Mouse (Mus musculus): ENCODE measurements around the gene Sept10. TPM values are rescaled to one million over a fixed set of nuclear protein-coding genes. Genes with fewer than 3 reads are reported as not detected.

Sept10 gene
- 15.4 and 17.0 TPM in 2 replicates for polyA plus RNA-seq (2015; fragmentation: Nextera tagmentation; extraction: Ambion mirVana)

DNA sequence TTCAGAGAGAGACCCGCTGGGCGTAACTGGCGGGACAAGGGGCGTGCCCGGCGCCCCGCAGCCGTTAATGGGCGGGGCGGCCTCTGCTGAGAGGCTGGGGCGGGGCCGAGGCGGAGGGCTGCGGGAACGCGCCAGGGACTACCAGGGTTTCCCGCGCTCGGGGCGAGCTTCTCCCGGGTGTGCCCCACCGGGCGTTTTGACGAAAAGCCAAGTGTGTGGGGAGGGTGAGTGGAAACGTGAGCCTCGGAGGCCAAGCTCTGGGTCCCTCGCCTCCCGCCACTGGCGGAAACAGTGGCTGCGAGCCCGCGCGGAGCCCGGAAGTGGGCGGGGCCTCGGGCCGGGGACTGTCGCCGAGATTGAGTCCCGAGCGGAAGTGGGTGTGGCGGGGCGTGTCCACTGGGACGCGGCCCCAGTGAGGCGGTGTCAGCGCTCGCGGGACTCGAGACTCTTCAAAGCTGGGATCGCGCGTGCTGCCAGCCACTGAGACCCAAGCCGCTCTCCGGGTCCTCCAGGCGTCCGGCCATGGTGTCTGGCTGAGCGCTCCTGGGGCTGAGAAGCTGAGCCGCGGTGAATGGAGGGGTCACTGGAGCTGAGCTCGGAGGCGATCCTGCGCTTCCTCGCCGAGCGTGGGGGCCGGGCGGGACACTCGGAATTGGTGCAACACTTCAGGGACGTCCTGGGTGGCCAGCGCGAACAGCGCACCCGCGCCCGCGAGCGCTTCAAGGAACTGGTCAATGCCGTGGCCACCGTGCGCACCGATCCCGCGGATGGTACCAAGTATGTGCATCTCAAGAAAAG lies at the start of gene Sept10, which contains the start of gene Sowahc:
Gene Sept10, minus strand, starts transcription at position 375 of the 798 bp plus-strand sequence.
Gene Sowahc, plus strand, starts transcription at position 481 of the 798 bp plus-strand sequence.
- ATAC-seq (ENCODE audit: low FRiP score, low read depth): peak; percentile 98
- Histone ChIP-seq H3K36me3 (no peaks in the 10 kb centered on the region), H3K4me2 (peak within 1 kb of the TSS; percentile 97), H3K27ac (replicated peaks) (peak within 1 kb of the TSS; percentile 98), H3K27me3 (no peaks in the 10 kb centered on the region), H3K4me1 (replicated peaks) (peaks cover 25% of the 10 kb centered on the region), H3K9me3 (no peaks in the 10 kb centered on the region), H3K9ac (peak within 1 kb of the TSS; percentile 94), H3K4me3 (peak within 1 kb of the TSS; percentile 99)
- WGBS: under 1% methylated on average over 82 of the region's 84 CpGs

GRCm38 (mm10) chr10:59268754-59269153 lies 47.1 kb upstream of the Sept10 start:
- ATAC-seq (ENCODE audit: low FRiP score, low read depth): no peak
- Histone ChIP-seq H3K36me3 (no peaks in the 10 kb centered on the region), H3K4me2 (no peak overlapping the region), H3K4me1 (replicated peaks) (no peaks in the 10 kb centered on the region), H3K27me3 (no peaks in the 10 kb centered on the region), H3K9ac (no peak overlapping the region), H3K9me3 (no peaks in the 10 kb centered on the region), H3K4me3 (no peak overlapping the region), H3K27ac (replicated peaks) (no peak overlapping the region)
- 38% methylated on average over 3 of the region's 3 CpGs for WGBS

DNA sequence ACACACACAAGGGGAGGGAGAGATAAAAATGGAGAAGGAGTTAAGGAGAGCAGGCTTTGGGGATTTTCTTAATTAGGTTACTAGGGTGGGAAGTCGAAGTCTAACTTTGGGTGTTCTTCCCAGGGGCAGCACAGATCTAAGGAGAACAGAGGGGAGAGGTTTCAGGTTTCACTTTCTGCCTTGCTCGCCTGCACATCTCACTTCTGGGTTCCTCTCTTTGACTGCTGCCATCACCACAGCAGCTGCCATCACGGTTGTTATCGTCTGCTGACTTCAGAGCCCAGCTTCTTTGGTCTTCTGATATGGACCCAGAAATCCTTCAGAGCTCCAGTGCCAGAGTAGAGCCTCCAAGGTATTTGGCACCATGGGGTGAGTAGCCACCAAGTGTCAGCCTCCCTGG lies 46.5 kb upstream of the Sept10 start:
- H3K27ac ChIP-seq (replicated peaks): no peak overlapping the region
- WGBS: 67% methylated on average over 4 of the region's 4 CpGs
- H3K27me3 ChIP-seq: no peaks in the 10 kb centered on the region
- H3K4me2 ChIP-seq: no peak overlapping the region
- no peak overlapping the region for H3K4me3 ChIP-seq
- H3K36me3 ChIP-seq: no peaks in the 10 kb centered on the region
- no peak overlapping the region for H3K9ac ChIP-seq
- no peak for ATAC-seq (ENCODE audit: low FRiP score, low read depth)
- no peaks in the 10 kb centered on the region for H3K9me3 ChIP-seq
- no peaks in the 10 kb centered on the region for H3K4me1 ChIP-seq (replicated peaks)

GRCm38 (mm10) chr10:59267275-59267674 lies 45.6 kb upstream of the Sept10 start:
- Histone ChIP-seq H3K4me3 (no peak overlapping the region), H3K9me3 (no peaks in the 10 kb centered on the region), H3K4me1 (replicated peaks) (no peaks in the 10 kb centered on the region), H3K27me3 (no peaks in the 10 kb centered on the region), H3K27ac (replicated peaks) (no peak overlapping the region), H3K36me3 (no peaks in the 10 kb centered on the region), H3K9ac (no peak overlapping the region), H3K4me2 (no peak overlapping the region)
- no peak for ATAC-seq (ENCODE audit: low FRiP score, low read depth)
- WGBS: 89% methylated on average over 2 of the region's 2 CpGs

DNA sequence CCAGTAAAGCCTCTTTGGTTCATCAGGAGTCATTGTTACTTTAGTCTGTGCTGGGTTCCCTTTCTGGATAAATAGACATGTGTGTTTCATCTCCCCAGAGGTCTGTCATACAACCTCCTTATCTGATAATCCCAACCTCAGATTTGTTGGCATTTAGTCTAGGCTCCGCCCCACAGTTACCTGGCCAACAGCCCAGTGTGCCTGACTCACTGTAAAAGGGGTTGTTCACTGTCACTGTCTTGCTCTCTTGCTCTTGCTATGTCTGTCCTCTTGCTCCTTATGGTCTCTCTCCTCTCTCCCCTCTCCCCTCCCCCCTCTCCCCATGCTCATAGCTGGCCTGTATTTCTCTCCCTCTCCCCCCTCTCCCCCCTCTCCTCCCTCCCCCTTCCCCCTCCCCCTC lies 44.5 kb upstream of the Sept10 start:
- Histone ChIP-seq H3K9me3 (no peaks in the 10 kb centered on the region), H3K9ac (no peak overlapping the region), H3K4me2 (no peak overlapping the region), H3K4me1 (replicated peaks) (no peaks in the 10 kb centered on the region), H3K27ac (replicated peaks) (no peak overlapping the region), H3K36me3 (no peaks in the 10 kb centered on the region), H3K4me3 (no peak overlapping the region), H3K27me3 (no peaks in the 10 kb centered on the region)
- 86% methylated on average over 1 of the region's 1 CpGs for WGBS
- ATAC-seq (ENCODE audit: low FRiP score, low read depth): no peak

- H3K9me3 ChIP-seq: no peaks in the 10 kb centered on the region
- no peak overlapping the region for H3K4me3 ChIP-seq
- no peaks in the 10 kb centered on the region for H3K4me1 ChIP-seq (replicated peaks)
- H3K27ac ChIP-seq (replicated peaks): no peak overlapping the region
- ATAC-seq (ENCODE audit: low FRiP score, low read depth): no peak
- 80% methylated on average over 4 of the region's 4 CpGs for WGBS
- H3K27me3 ChIP-seq: no peaks in the 10 kb centered on the region
- no peaks in the 10 kb centered on the region for H3K36me3 ChIP-seq
- H3K4me2 ChIP-seq: no peak overlapping the region
- H3K9ac ChIP-seq: no peak overlapping the region
Observed at GRCm38 (mm10) chr10:59265674-59266073, 44.0 kb upstream of the Sept10 start.

GRCm38 (mm10) chr10:59265067-59265466 lies 43.4 kb upstream of the Sept10 start:
- WGBS: 84% methylated on average over 7 of the region's 7 CpGs
- H3K36me3 ChIP-seq: no peaks in the 10 kb centered on the region
- H3K4me3 ChIP-seq: no peak overlapping the region
- H3K27ac ChIP-seq (replicated peaks): no peak overlapping the region
- no peak for ATAC-seq (ENCODE audit: low FRiP score, low read depth)
- no peaks in the 10 kb centered on the region for H3K27me3 ChIP-seq
- no peaks in the 10 kb centered on the region for H3K4me1 ChIP-seq (replicated peaks)
- H3K9ac ChIP-seq: no peak overlapping the region
- H3K9me3 ChIP-seq: no peaks in the 10 kb centered on the region
- no peak overlapping the region for H3K4me2 ChIP-seq

- no peaks in the 10 kb centered on the region for H3K36me3 ChIP-seq
- H3K4me3 ChIP-seq: no peak overlapping the region
- H3K4me1 ChIP-seq (replicated peaks): no peaks in the 10 kb centered on the region
- H3K9ac ChIP-seq: no peak overlapping the region
- no peaks in the 10 kb centered on the region for H3K9me3 ChIP-seq
- no peaks in the 10 kb centered on the region for H3K27me3 ChIP-seq
- WGBS: 59% methylated on average over 7 of the region's 7 CpGs
- no peak overlapping the region for H3K4me2 ChIP-seq
- no peak for ATAC-seq (ENCODE audit: low FRiP score, low read depth)
- no peak overlapping the region for H3K27ac ChIP-seq (replicated peaks)
Observed at GRCm38 (mm10) chr10:59262979-59263378, 41.3 kb upstream of the Sept10 start.

DNA sequence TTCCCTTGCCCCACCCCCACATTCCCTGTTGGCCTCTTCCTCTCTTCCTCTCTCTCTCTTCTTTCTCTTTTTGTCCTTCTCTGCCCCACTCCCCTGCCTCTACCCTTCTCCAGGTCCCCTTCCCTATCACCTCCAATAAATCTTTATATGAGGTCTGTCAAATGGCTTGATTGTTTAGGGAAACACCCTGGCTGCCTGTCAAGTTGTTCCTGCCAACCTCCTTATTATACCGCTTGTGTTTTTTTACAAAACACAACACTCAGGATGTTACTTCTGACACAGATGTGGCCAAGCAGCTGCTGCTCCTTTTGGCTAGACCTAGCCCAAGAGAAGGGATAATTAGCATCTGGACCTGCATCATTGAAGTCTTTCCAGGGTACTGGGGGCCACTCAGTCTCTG lies 40.4 kb upstream of the Sept10 start:
- WGBS: 78% methylated on average over 1 of the region's 1 CpGs
- no peaks in the 10 kb centered on the region for H3K9me3 ChIP-seq
- no peak overlapping the region for H3K4me3 ChIP-seq
- no peaks in the 10 kb centered on the region for H3K36me3 ChIP-seq
- ATAC-seq (ENCODE audit: low FRiP score, low read depth): no peak
- H3K9ac ChIP-seq: no peak overlapping the region
- no peak overlapping the region for H3K4me2 ChIP-seq
- H3K27me3 ChIP-seq: no peaks in the 10 kb centered on the region
- H3K27ac ChIP-seq (replicated peaks): no peak overlapping the region
- no peaks in the 10 kb centered on the region for H3K4me1 ChIP-seq (replicated peaks)

GRCm38 (mm10) chr10:59261603-59262002 lies 40.0 kb upstream of the Sept10 start:
- no peak overlapping the region for H3K4me3 ChIP-seq
- H3K27me3 ChIP-seq: no peaks in the 10 kb centered on the region
- no peaks in the 10 kb centered on the region for H3K4me1 ChIP-seq (replicated peaks)
- H3K9me3 ChIP-seq: no peaks in the 10 kb centered on the region
- 56% methylated on average over 3 of the region's 3 CpGs for WGBS
- H3K27ac ChIP-seq (replicated peaks): no peak overlapping the region
- no peak overlapping the region for H3K4me2 ChIP-seq
- no peaks in the 10 kb centered on the region for H3K36me3 ChIP-seq
- no peak overlapping the region for H3K9ac ChIP-seq
- no peak for ATAC-seq (ENCODE audit: low FRiP score, low read depth)

DNA sequence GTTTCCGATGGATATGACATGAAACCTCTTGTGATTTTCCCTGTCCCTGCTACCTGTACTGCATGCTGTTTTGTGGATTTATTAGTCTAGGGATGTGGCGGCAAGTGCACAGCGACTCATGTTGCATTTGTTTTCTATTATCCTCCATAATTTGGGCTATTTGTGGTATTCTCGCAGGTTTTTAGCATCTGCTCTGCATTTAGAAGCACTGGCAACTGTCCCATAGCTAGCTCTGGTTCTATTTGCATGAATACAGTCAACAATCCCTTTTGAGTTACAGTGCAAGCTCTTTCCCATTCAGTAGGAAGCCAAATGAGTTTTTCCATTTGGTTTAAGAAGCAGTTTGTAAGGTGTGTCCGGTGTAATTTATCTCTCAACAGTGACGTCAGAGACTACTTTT lies 37.9 kb upstream of the Sept10 start:
- no peak overlapping the region for H3K9ac ChIP-seq
- 78% methylated on average over 6 of the region's 6 CpGs for WGBS
- H3K27me3 ChIP-seq: no peaks in the 10 kb centered on the region
- H3K36me3 ChIP-seq: no peaks in the 10 kb centered on the region
- H3K27ac ChIP-seq (replicated peaks): no peak overlapping the region
- no peak overlapping the region for H3K4me2 ChIP-seq
- H3K9me3 ChIP-seq: no peaks in the 10 kb centered on the region
- no peak for ATAC-seq (ENCODE audit: low FRiP score, low read depth)
- no peaks in the 10 kb centered on the region for H3K4me1 ChIP-seq (replicated peaks)
- no peak overlapping the region for H3K4me3 ChIP-seq

GRCm38 (mm10) chr10:59256533-59256932 lies 34.9 kb upstream of the Sept10 start:
- Histone ChIP-seq H3K27ac (replicated peaks) (no peak overlapping the region), H3K4me1 (replicated peaks) (no peaks in the 10 kb centered on the region), H3K4me3 (no peak overlapping the region), H3K4me2 (no peak overlapping the region), H3K36me3 (no peaks in the 10 kb centered on the region), H3K9me3 (no peaks in the 10 kb centered on the region), H3K27me3 (no peaks in the 10 kb centered on the region), H3K9ac (no peak overlapping the region)
- no peak for ATAC-seq (ENCODE audit: low FRiP score, low read depth)
- WGBS: 92% methylated on average over 2 of the region's 2 CpGs
